Mouse (Mus musculus) intestine, embryonic 16.5 days (tissue): ENCODE measurements around the gene Sash3. TPM values are rescaled to one million over a fixed set of nuclear protein-coding genes. Genes with fewer than 3 reads are reported as not detected.

Experiments
- ATAC-seq: fragments of 200-750 bp; cut with Nextera tagmentation; 2 replicates; pipeline ENCODE4 v1.8.0; 2017; ENCODE audit warnings: moderate TSS enrichment, moderate library complexity
- H3K27ac ChIP-seq: fragments of 300-500 bp; sonication (generic); 2 replicates; pipeline ENCODE4 v1.5.1; 2014; ENCODE audit warnings: mild to moderate bottlenecking, low read length
- H3K27me3 ChIP-seq: fragments of 300-500 bp; sonication (generic); replicated peaks from 2 replicates; pipeline ENCODE4 v1.6.1; 2014; ENCODE audit warnings: low read length, control low read depth, mixed read lengths; ENCODE audit not compliant: control insufficient read depth, insufficient read depth
- H3K36me3 ChIP-seq: fragments of 300-500 bp; sonication (generic); 2 replicates; pipeline ENCODE4 v1.6.1; 2014; ENCODE audit warnings: low read length, control low read depth; ENCODE audit not compliant: control insufficient read depth, insufficient read depth
- H3K4me1 ChIP-seq: fragments of 300-500 bp; sonication (generic); 2 replicates; pipeline ENCODE4 v1.6.1; 2014; ENCODE audit warnings: low read length, control low read depth, mixed read lengths; ENCODE audit not compliant: control insufficient read depth, insufficient read depth
- H3K4me2 ChIP-seq: fragments of 300-500 bp; sonication (generic); 2 replicates; pipeline ENCODE4 v1.6.1; 2014; ENCODE audit warnings: low read depth, low read length, control low read depth
- H3K4me3 ChIP-seq: fragments of 300-500 bp; sonication (generic); 2 replicates; pipeline ENCODE4 v1.5.1; 2014; ENCODE audit warnings: mild to moderate bottlenecking, low read length
- H3K9ac ChIP-seq: fragments of 300-500 bp; sonication (generic); 2 replicates; pipeline ENCODE4 v1.6.1; 2014; ENCODE audit warnings: low read depth, low read length
- H3K9me3 ChIP-seq: fragments of 300-500 bp; sonication (generic); 2 replicates; pipeline ENCODE4 v1.6.1; 2016; ENCODE audit warnings: low read length, control low read depth; ENCODE audit not compliant: control insufficient read depth
- WGBS: fragments of 180-500 bp; shearing (Covaris S2); extraction: QIAGEN DNeasy Blood & Tissue Kit; methylation state at CpG from one replicate; pipeline ENCODE4 v1.1.7; 2014; 5-methylcytosine and 5-hydroxymethylcytosine counted together
- polyA plus RNA-seq: library from polyadenylated mRNA; unstranded; fragments of >200 nt; fragmentation: Nextera tagmentation; extraction: Ambion mirVana; gene quantifications from 2 replicates; pipeline ENCODE4 v1.2.1, GENCODE M21; 2015

Sash3 gene
- polyA plus RNA-seq, 1 experiment from 2014 or later = 3.9 TPM

DNA sequence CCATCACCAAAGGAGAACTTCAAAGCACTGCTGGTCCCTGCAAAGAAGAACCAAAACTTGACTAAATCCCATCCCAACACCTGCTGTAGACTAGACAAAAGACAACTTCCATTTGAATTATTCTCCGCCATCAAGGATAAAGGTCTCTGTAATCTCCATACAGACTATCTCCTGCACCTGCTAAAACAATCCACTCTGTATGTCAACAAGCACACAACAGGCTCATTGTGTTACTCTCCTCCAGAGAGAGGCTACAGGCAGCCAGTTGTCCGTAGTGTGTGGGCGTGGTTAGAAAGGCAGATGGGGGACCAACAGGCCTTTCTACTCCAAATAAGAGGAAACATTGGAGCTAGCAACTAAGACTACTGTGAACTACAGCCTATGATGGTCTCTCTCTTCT, 51.6 kb downstream of the Sash3 start:
- Histone ChIP-seq H3K36me3 (no peaks in the 10 kb centered on the region), H3K4me3 (no peak overlapping the region), H3K9ac (no peak overlapping the region), H3K27me3 (no peaks in the 10 kb centered on the region), H3K27ac (no peak overlapping the region), H3K4me2 (no peak overlapping the region), H3K4me1 (no peaks in the 10 kb centered on the region), H3K9me3 (no peaks in the 10 kb centered on the region)
- WGBS = 67% methylated on average over 3 of the region's 3 CpGs
- ATAC-seq = no peak

DNA sequence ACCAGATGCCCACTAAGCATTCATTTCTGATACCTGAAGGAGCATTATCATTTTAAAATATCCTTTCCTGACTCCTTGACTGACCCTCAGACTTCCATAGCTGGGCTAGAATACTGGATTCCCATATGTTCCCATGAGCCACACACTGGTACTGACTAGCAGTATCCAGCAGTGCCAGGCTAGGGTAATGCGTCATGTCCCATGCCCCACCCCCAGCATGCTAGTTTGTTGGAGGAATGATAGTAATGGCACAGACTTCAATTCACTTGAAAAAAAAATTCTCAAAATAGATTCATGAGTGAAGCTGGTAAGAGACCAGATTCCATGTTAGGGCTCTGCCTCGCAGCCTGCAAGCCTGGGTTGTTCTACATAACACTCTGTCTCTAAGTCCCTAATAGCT, 52.8 kb downstream of the Sash3 start:
- no peaks in the 10 kb centered on the region for H3K4me1 ChIP-seq
- no peak overlapping the region for H3K4me3 ChIP-seq
- H3K27ac ChIP-seq = no peak overlapping the region
- no peaks in the 10 kb centered on the region for H3K9me3 ChIP-seq
- H3K9ac ChIP-seq = no peak overlapping the region
- no peak for ATAC-seq
- no peaks in the 10 kb centered on the region for H3K36me3 ChIP-seq
- H3K27me3 ChIP-seq = no peaks in the 10 kb centered on the region
- 89% methylated on average over 2 of the region's 2 CpGs for WGBS
- no peak overlapping the region for H3K4me2 ChIP-seq

DNA sequence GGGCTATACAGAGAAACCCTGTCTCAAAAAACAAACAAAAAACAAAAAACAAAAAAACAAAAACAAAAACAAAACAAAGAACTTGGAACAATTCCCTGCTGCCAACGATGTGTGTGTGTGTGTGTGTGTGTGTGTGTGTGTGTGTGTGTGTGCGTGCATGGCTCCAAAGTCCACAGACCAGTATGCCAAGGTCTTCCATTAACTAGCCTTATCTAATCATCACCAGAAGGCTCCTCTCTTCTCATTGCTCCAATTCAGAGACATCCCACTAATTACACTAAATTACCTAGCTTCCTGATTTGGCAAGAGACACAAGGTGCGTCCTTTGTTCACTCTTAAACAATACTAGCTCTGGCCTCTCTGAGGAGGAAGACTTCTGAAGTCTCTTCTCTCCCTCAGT, 54.5 kb downstream of the Sash3 start:
- Histone ChIP-seq H3K4me1 (no peaks in the 10 kb centered on the region), H3K9ac (no peak overlapping the region), H3K4me2 (no peak overlapping the region), H3K36me3 (no peaks in the 10 kb centered on the region), H3K27ac (no peak overlapping the region), H3K9me3 (no peaks in the 10 kb centered on the region), H3K4me3 (no peak overlapping the region), H3K27me3 (no peaks in the 10 kb centered on the region)
- 68% methylated on average over 3 of the region's 3 CpGs for WGBS
- peak; percentile 49; the same call in 1 of the 2 replicates for ATAC-seq

DNA sequence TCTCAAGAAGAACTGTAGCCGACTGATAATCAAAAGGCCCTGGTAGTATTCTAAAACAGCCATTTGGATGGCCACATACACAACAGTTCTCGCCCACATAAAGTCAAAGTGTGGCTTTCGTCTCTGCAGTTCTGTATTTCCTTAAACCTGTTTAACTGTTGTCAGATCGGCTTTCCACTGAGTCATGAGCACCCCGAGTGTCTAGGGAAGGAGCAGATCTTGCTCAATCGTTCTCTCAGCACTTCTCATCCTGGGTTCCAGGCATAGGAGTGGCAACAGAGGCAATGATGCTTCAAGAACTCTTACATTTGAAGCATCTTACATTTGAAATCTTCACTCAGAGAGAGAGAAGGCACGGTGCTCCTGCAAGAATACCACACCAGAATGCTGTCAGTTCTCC, 55.7 kb downstream of the Sash3 start:
- H3K4me2 ChIP-seq = no peak overlapping the region
- H3K9ac ChIP-seq = no peak overlapping the region
- H3K36me3 ChIP-seq = no peaks in the 10 kb centered on the region
- no peak overlapping the region for H3K4me3 ChIP-seq
- no peak overlapping the region for H3K27ac ChIP-seq
- no peak for ATAC-seq
- no peaks in the 10 kb centered on the region for H3K4me1 ChIP-seq
- H3K9me3 ChIP-seq = no peaks in the 10 kb centered on the region
- H3K27me3 ChIP-seq = no peaks in the 10 kb centered on the region
- WGBS = 80% methylated on average over 7 of the region's 7 CpGs

DNA sequence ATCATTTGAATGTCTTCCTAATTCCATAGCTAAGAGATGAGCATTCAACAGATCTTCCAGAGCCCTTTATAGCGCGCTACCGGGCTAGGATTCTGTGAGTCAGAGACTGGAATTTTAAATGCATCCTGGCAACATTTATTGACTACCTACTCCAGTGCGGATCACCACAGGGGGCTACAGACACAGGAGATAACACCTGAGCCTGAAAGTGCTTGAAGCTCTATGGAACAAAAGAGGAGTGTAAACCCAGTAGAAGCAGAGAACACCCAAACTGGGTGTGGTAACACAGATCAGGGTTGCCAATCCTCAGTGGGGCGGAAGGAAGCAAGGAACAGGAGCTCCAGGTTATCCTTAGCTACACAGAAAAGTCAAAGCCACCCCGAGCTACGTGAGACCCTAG, 56.2 kb downstream of the Sash3 start:
- no peaks in the 10 kb centered on the region for H3K9me3 ChIP-seq

GRCm38 (mm10) chrX:48202995-48203394, 56.8 kb downstream of the Sash3 start:
- H3K4me1 ChIP-seq = no peaks in the 10 kb centered on the region
- H3K9ac ChIP-seq = no peak overlapping the region
- H3K4me2 ChIP-seq = no peak overlapping the region
- H3K9me3 ChIP-seq = no peaks in the 10 kb centered on the region
- H3K27ac ChIP-seq = no peak overlapping the region
- H3K27me3 ChIP-seq = no peaks in the 10 kb centered on the region
- ATAC-seq = no peak
- no peaks in the 10 kb centered on the region for H3K36me3 ChIP-seq
- 68% methylated on average over 4 of the region's 4 CpGs for whole genome bisulfite sequencing
- H3K4me3 ChIP-seq = no peak overlapping the region

More for the DNA sequence above, 56.2 kb downstream of the Sash3 start:
- 89% methylated on average over 7 of the region's 7 CpGs for WGBS
- Histone ChIP-seq H3K9ac (no peak overlapping the region), H3K4me3 (no peak overlapping the region), H3K27me3 (no peaks in the 10 kb centered on the region), H3K27ac (no peak overlapping the region), H3K36me3 (no peaks in the 10 kb centered on the region), H3K4me2 (no peak overlapping the region), H3K4me1 (no peaks in the 10 kb centered on the region)
- ATAC-seq = no peak

GRCm38 (mm10) chrX:48203763-48204162, 57.5 kb downstream of the Sash3 start:
- Histone ChIP-seq H3K4me1 (no peaks in the 10 kb centered on the region), H3K9me3 (no peaks in the 10 kb centered on the region), H3K9ac (no peak overlapping the region), H3K27me3 (no peaks in the 10 kb centered on the region), H3K27ac (0 out of 2 replicates have a peak overlapping the region, but pooled peaks have one; percentile 23), H3K4me2 (no peak overlapping the region), H3K4me3 (no peak overlapping the region), H3K36me3 (no peaks in the 10 kb centered on the region)
- no peak for ATAC-seq
- WGBS = 77% methylated on average over 7 of the region's 7 CpGs

GRCm38 (mm10) chrX:48204469-48204868, 58.2 kb downstream of the Sash3 start:
- H3K27ac ChIP-seq = no peak overlapping the region
- no peaks in the 10 kb centered on the region for H3K4me1 ChIP-seq
- no peak for ATAC-seq
- no peak overlapping the region for H3K4me3 ChIP-seq
- no peak overlapping the region for H3K9ac ChIP-seq
- H3K36me3 ChIP-seq = no peaks in the 10 kb centered on the region
- H3K27me3 ChIP-seq = no peaks in the 10 kb centered on the region
- 0 out of 2 replicates have a peak overlapping the region, but pooled peaks have one; percentile 6 for H3K4me2 ChIP-seq
- no peaks in the 10 kb centered on the region for H3K9me3 ChIP-seq
- WGBS = 72% methylated on average over 6 of the region's 6 CpGs

DNA sequence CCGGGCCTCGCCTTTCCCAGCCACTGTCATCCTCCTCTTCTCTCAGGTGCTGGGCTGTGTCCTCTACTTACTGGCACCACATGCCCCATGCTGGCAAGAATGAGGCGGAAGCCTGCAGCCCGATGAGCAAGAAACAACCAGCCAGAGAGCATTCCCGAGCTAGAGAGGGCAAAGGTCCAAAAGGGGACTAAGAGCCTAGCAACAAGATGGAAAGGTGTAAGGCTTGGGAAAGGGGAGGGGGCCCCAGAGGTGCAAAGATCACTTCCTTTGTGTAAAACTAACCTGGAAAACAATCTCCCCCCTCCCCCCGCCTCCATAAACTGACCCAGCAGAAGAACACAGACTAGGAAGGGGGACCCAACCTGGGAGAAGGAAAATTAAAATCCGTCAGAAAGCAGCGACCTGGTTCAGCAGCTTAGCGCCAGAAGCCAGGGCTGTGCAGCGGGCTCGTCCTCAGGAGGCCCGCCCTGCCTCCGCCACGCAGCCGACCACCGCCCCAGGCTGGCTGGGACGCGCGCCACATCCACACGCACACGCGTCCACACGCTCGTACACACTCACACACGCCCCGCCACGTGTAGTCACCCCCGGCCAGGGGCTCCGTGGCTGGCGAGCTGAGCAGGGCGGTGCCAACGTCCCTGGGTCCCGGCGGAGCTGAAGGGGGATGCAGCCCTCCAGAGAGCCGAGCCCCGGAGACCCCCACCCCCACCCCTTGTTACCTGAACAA, 61.7 kb downstream of the Sash3 start:
- Histone ChIP-seq H3K27me3 (no peaks in the 10 kb centered on the region), H3K4me1 (no peaks in the 10 kb centered on the region), H3K4me2 (peak overlapping the region; percentile 49), H3K9ac (peak overlapping the region; percentile 77), H3K36me3 (no peaks in the 10 kb centered on the region), H3K27ac (peak overlapping the region; percentile 91), H3K4me3 (peak overlapping the region; percentile 65), H3K9me3 (no peaks in the 10 kb centered on the region)
- ATAC-seq = peak; percentile 72
- 9% methylated on average over 36 of the region's 36 CpGs for WGBS
